ENCODE assay signal across 8 mouse cellular contexts in the genomic region with DNA sequence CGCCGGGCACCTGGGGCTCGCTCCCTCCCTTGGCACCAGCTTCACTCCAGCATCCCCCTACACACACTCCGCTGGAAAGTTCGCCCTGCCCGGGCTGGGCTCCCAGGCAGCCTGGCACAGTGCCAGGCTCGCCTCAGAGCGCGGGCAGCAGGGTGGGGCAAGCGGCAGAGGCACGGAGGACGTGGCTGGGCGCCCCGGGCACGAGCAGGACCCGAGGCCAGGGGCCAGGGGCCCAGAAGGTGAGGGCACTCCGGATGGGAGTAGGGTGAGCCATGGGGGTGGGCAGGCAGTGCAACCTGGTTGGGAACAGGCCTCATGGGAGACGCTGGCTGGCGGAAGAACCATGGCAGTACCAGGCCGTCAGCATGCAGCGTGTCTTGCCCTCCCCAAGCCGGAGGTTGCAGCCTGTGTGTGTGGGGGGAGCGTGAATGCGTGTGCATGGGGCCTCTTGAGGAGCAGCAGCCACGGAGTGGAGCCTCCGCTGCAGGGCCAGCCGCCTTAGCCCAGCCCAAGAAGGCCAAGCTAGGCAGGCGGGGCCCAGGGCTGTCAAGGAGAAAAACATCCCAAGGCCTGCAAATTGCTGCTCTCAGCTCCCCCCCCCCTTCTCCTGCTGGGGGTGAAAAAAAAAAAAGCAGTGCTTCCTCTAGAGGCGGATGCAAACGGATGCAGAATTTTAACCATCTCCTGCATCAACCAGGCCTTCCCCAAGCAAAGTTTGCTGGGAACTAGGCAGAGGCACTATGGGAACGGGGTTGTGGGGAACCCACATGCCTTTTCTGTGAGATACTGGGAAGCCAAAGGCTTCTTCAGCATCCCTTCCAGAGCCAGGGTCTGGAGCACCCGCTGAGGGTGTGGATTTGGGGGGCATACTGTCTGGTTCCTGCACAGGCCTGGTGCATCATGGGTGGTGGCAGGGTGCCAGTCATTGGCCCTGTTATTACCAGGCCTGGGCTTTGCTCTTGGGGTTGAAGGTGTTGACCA.
DNase-seq lines count a peak whose midpoint lies in the region; ATAC-seq and TF ChIP-seq lines count a peak whose summit lies in the region.

No protein-coding gene starts in this region.

- peak; percentile 77 for ATAC-seq in intestine, postnatal 0 days
- peak; percentile 57 for ATAC-seq in limb, embryonic 12.5 days (ENCODE audit: insufficient number of reproducible peaks, insufficient read depth, low FRiP score, low TSS enrichment, low read depth)
- ATAC-seq in midbrain, embryonic 16.5 days: peak; percentile 83
- peak; percentile 90 for ATAC-seq in stomach, embryonic 16.5 days (ENCODE audit: insufficient read depth, low FRiP score)

- DNase-seq in layer of hippocampus, adult 11-12 months (ENCODE audit: low spot score): peak; percentile 83
- no peak for DNase-seq in layer of hippocampus, adult 9-10 months (ENCODE audit: low spot score)
- DNase-seq in cerebellum, postnatal 4 days (ENCODE audit: low spot score in 2 of 2): peak; percentile 58 to 89
- peak; percentile 81 to 88 for DNase-seq in gastrocnemius, postnatal 36 days

- peak overlapping the region; percentile 61 for H3K9ac ChIP-seq in intestine, postnatal 0 days (ENCODE audit: low read depth, low read length)
- H3K9ac ChIP-seq in limb, embryonic 12.5 days (replicated peaks): peak overlapping the region; percentile 63
- peak overlapping the region; percentile 76 for H3K9ac ChIP-seq in midbrain, embryonic 16.5 days (ENCODE audit: low read depth, low read length)
- H3K9ac ChIP-seq in stomach, embryonic 16.5 days (ENCODE audit: low read length): peak overlapping the region; percentile 87

- peak overlapping the region; percentile 70 for H3K4me2 ChIP-seq in intestine, postnatal 0 days (replicated peaks; ENCODE audit: low read depth)
- peak overlapping the region; percentile 52 for H3K4me2 ChIP-seq in limb, embryonic 12.5 days
- H3K4me2 ChIP-seq in midbrain, embryonic 16.5 days (ENCODE audit: low read length): peak overlapping the region; percentile 64
- H3K4me2 ChIP-seq in stomach, embryonic 16.5 days (ENCODE audit: low read depth, low read length): peak overlapping the region; percentile 92

- peak; percentile 40 for TF ChIP-seq CTCF in intestine, postnatal 0 days (IDR thresholded peaks at IDR 0.05; ENCODE audit: low read depth)

- 11% methylated on average over 32 of the region's 32 CpGs for WGBS in intestine, postnatal 0 days
- WGBS in limb, embryonic 12.5 days: 53% methylated on average over 32 of the region's 32 CpGs
- WGBS in midbrain, embryonic 16.5 days: 17% methylated on average over 31 of the region's 32 CpGs
- WGBS in stomach, embryonic 16.5 days: 12% methylated on average over 31 of the region's 32 CpGs

- intact Hi-C loops in gastrocnemius, postnatal 36 days (cut with DNase I): no loop called here

- no peaks in the 10 kb centered on the region for H3K9me3 ChIP-seq in intestine, postnatal 0 days (ENCODE audit: control insufficient read depth)
- no peaks in the 10 kb centered on the region for H3K9me3 ChIP-seq in limb, embryonic 12.5 days
- no peaks in the 10 kb centered on the region for H3K9me3 ChIP-seq in midbrain, embryonic 16.5 days (replicated peaks; ENCODE audit: control insufficient read depth, low read length, poor library complexity, severe bottlenecking)
- no peaks in the 10 kb centered on the region for H3K9me3 ChIP-seq in stomach, embryonic 16.5 days (replicated peaks; ENCODE audit: control insufficient read depth, low read length)

- H3K4me3 ChIP-seq in intestine, postnatal 0 days (ENCODE audit: low read depth, low read length): peak overlapping the region; percentile 43
- peak overlapping the region; percentile 26 for H3K4me3 ChIP-seq in limb, embryonic 12.5 days (replicated peaks)
- H3K4me3 ChIP-seq in midbrain, embryonic 16.5 days (ENCODE audit: low read depth, low read length): peak overlapping the region; percentile 38
- H3K4me3 ChIP-seq in stomach, embryonic 16.5 days (replicated peaks; ENCODE audit: low read length): peak overlapping the region; percentile 51

- no peaks in the 10 kb centered on the region for H3K36me3 ChIP-seq in intestine, postnatal 0 days (ENCODE audit: control insufficient read depth, insufficient read depth)
- H3K36me3 ChIP-seq in limb, embryonic 12.5 days: no peaks in the 10 kb centered on the region
- no peaks in the 10 kb centered on the region for H3K36me3 ChIP-seq in midbrain, embryonic 16.5 days (ENCODE audit: control insufficient read depth, insufficient read depth, low read length)
- no peaks in the 10 kb centered on the region for H3K36me3 ChIP-seq in stomach, embryonic 16.5 days (ENCODE audit: control insufficient read depth, insufficient read depth, low read length)

- H3K27me3 ChIP-seq in intestine, postnatal 0 days (replicated peaks; ENCODE audit: control insufficient read depth, insufficient read depth, low read length): no peaks in the 10 kb centered on the region; the same call in 1 of the 2 replicates
- H3K27me3 ChIP-seq in limb, embryonic 12.5 days: peaks cover 21% of the 10 kb centered on the region
- H3K27me3 ChIP-seq in midbrain, embryonic 16.5 days (ENCODE audit: control insufficient read depth, insufficient read depth, low read depth, low read length): peaks cover 15% of the 10 kb centered on the region
- no peaks in the 10 kb centered on the region for H3K27me3 ChIP-seq in stomach, embryonic 16.5 days (ENCODE audit: control insufficient read depth, insufficient read depth, low read length)

- H3K4me1 ChIP-seq in intestine, postnatal 0 days (replicated peaks; ENCODE audit: control insufficient read depth, insufficient read depth, low read length): no peaks in the 10 kb centered on the region
- peaks cover 30% of the 10 kb centered on the region for H3K4me1 ChIP-seq in limb, embryonic 12.5 days (replicated peaks)
- H3K4me1 ChIP-seq in midbrain, embryonic 16.5 days (ENCODE audit: control insufficient read depth, insufficient read depth, low read length): peaks cover 29% of the 10 kb centered on the region
- H3K4me1 ChIP-seq in stomach, embryonic 16.5 days (ENCODE audit: control insufficient read depth, insufficient read depth, low read length): peaks cover 31% of the 10 kb centered on the region

- H3K27ac ChIP-seq in intestine, postnatal 0 days (ENCODE audit: low read depth, low read length): peak overlapping the region; percentile 87
- peak overlapping the region; percentile 94 for H3K27ac ChIP-seq in limb, embryonic 12.5 days
- H3K27ac ChIP-seq in midbrain, embryonic 16.5 days (ENCODE audit: low read length): peak overlapping the region; percentile 98
- peak overlapping the region; percentile 99 for H3K27ac ChIP-seq in stomach, embryonic 16.5 days (ENCODE audit: low read length)
